Mouse (Mus musculus) heart, embryonic 15.5 days (tissue): ENCODE measurements around the gene Nub1. TPM values are rescaled to one million over a fixed set of nuclear protein-coding genes. Genes with fewer than 3 reads are reported as not detected.
"Not testable (repeated sequence)": the region's sequence is repeated elsewhere in the genome, so short reads cannot be mapped to it uniquely, and the experiment has no call there.

ENCODE experiments used
- ATAC-seq: fragments of 200-750 bp; cut with Nextera tagmentation; replicated peaks from 2 replicates; pipeline ENCODE4 v1.8.0; 2017; ENCODE audit warnings: low read depth, moderate TSS enrichment; ENCODE audit not compliant: insufficient number of reproducible peaks, insufficient read depth, low FRiP score
- H3K27ac ChIP-seq: fragments of 300-500 bp; sonication (generic); 2 replicates; pipeline ENCODE4 v1.5.1; 2015; ENCODE audit warnings: mild to moderate bottlenecking, inconsistent platforms
- H3K27me3 ChIP-seq: fragments of 300-500 bp; sonication (generic); 2 replicates; pipeline ENCODE4 v1.6.1; 2015; ENCODE audit warnings: inconsistent platforms
- H3K36me3 ChIP-seq: fragments of 300-500 bp; sonication (generic); 2 replicates; pipeline ENCODE4 v1.6.1; 2015; ENCODE audit warnings: mild to moderate bottlenecking, inconsistent platforms
- H3K4me1 ChIP-seq: fragments of 300-500 bp; sonication (generic); replicated peaks from 2 replicates; pipeline ENCODE4 v1.6.1; 2015; ENCODE audit warnings: inconsistent platforms
- H3K4me2 ChIP-seq: fragments of 300-500 bp; sonication (generic); 2 replicates; pipeline ENCODE4 v1.6.1; 2015; ENCODE audit warnings: inconsistent platforms, mild to moderate bottlenecking, moderate library complexity
- H3K4me3 ChIP-seq: fragments of 300-500 bp; sonication (generic); 2 replicates; pipeline ENCODE4 v1.5.1; 2015; ENCODE audit warnings: mild to moderate bottlenecking, inconsistent platforms
- H3K9ac ChIP-seq: fragments of 300-500 bp; sonication (generic); 2 replicates; pipeline ENCODE4 v1.6.1; 2015; ENCODE audit warnings: mild to moderate bottlenecking, inconsistent platforms
- H3K9me3 ChIP-seq: fragments of 300-500 bp; sonication (generic); replicated peaks from 2 replicates; pipeline ENCODE4 v1.6.1; 2016; ENCODE audit warnings: inconsistent platforms
- WGBS: fragments of 180-500 bp; shearing (Covaris S2); methylation state at CpG from one replicate; pipeline ENCODE4 v1.1.7; 2015; ENCODE audit warnings: mixed read lengths; 5-methylcytosine and 5-hydroxymethylcytosine counted together
- polyA plus RNA-seq: library from polyadenylated mRNA; unstranded; fragments of >200 nt; fragmentation: Nextera tagmentation; extraction: Ambion mirVana; gene quantifications from 2 replicates; pipeline ENCODE4 v1.2.1, GENCODE M21; 2015

Gene Nub1
- polyA plus RNA-seq, 1 experiment from 2014 or later = 21.6 TPM

GRCm38 (mm10) chr5:24657113-24657512 is 28.2 kb upstream of the Nub1 start:
- Histone ChIP-seq H3K9me3 (no peaks in the 10 kb centered on the region), H3K4me1 (no peaks in the 10 kb centered on the region), H3K4me3 (no peak overlapping the region), H3K36me3 (no peaks in the 10 kb centered on the region), H3K27ac (no peak overlapping the region), H3K4me2 (no peak overlapping the region), H3K27me3 (0 out of 2 replicates have a peak, but pooled peaks cover 7% of the 10 kb centered on the region), H3K9ac (no peak overlapping the region)
- ATAC-seq = no peak
- WGBS = 51% methylated on average over 2 of the region's 2 CpGs

DNA sequence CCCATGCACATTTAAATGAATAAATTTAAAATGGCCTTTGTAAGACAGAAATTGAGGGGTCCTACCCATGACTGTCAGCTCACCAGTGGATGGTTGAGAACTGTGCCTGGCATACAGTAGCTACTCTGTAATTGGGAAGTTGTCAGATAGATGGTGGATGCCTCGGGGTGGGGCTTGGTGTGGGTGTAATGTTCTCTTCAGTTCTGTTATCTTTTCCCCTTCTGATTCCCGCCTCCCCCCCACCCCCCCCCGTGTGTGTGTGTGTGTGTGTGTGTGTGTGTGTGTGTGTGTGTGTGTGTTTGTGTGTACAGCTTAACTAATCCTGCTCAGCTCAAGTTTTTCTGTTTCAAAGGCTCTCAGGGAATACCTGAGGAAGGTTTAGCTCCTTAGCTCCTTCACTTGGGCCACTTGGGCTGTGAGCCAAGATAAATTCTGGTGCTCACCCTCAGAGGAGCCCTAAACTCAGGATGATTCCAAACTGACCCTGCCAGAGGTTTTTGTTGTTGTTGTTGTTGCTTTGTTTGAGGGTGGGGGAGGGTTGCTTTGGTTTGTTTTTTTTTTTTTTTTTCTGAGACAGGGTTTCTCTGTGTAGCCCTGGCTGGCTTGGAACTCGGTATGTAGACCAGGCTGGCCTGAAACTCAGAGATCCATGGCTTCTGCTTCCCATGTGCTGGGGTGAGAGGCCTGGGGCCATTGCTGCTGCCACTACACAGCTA is 25.5 kb upstream of the Nub1 start:
- H3K27ac ChIP-seq = no peak overlapping the region
- no peak overlapping the region for H3K4me3 ChIP-seq
- no peak overlapping the region for H3K9ac ChIP-seq
- ATAC-seq = no peak
- no peaks in the 10 kb centered on the region for H3K9me3 ChIP-seq
- WGBS = 78% methylated on average over 3 of the region's 4 CpGs
- H3K4me2 ChIP-seq = no peak overlapping the region
- no peaks in the 10 kb centered on the region for H3K27me3 ChIP-seq
- H3K36me3 ChIP-seq = no peaks in the 10 kb centered on the region
- H3K4me1 ChIP-seq = no peaks in the 10 kb centered on the region

DNA sequence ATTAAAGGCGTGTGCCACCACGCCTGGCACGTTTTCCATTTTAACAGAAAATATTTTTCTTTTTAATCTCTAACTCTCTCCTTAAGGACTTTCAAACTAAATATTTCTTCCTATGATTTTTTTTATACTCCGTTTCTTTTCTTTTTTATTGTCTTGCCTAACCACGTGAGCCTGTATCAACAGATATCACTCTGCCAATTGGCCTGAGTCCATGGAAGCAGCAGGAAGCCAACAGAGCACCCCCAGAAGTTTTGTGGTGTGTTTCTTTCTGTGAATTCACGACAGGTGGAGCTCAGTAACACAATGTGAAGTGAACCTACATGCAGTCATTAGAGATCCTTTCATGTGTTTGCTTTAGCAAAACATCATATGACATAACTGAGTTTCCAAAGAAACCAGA is 23.9 kb upstream of the Nub1 start:
- 68% methylated on average over 6 of the region's 6 CpGs for WGBS
- Histone ChIP-seq H3K36me3 (no peaks in the 10 kb centered on the region), H3K4me2 (no peak overlapping the region), H3K4me1 (no peaks in the 10 kb centered on the region), H3K27ac (no peak overlapping the region), H3K27me3 (no peaks in the 10 kb centered on the region), H3K4me3 (no peak overlapping the region), H3K9me3 (no peaks in the 10 kb centered on the region), H3K9ac (no peak overlapping the region)
- ATAC-seq = no peak

GRCm38 (mm10) chr5:24674238-24674637 is 11.1 kb upstream of the Nub1 start:
- ATAC-seq = 0 out of 2 replicates have a peak, but pooled peaks have one; percentile 31
- H3K27ac ChIP-seq = no peak overlapping the region
- no peak overlapping the region for H3K9ac ChIP-seq

DNA sequence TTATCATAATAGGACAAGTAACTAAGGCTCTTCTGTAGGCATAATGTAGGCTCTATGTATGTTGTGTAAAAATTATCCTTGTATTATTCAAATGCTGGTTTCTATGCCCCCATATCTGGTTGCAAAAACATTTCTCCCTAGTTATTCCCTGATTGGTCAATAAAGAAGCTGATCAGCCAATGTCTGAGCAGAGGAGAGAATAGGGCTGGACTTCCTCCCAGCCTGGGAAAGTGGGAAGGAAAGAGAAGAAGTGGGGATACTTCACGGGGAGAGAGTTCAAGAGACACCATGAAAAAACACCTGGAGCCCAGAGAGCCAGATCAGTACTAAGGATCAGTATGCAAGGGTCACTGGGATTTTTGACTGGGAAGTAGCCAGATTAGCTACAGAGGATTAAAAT is 3.9 kb upstream of the Nub1 start:
- Histone ChIP-seq H3K9me3 (no peaks in the 10 kb centered on the region), H3K4me3 (no peak overlapping the region), H3K4me1 (peaks cover 5% of the 10 kb centered on the region), H3K27me3 (no peaks in the 10 kb centered on the region), H3K27ac (no peak overlapping the region), H3K36me3 (no peaks in the 10 kb centered on the region), H3K9ac (no peak overlapping the region), H3K4me2 (no peak overlapping the region)
- 39% methylated on average over 1 of the region's 1 CpGs for WGBS
- no peak for ATAC-seq

More at GRCm38 (mm10) chr5:24674238-24674637, 11.1 kb upstream of the Nub1 start:
- Histone ChIP-seq H3K9me3 (no peaks in the 10 kb centered on the region), H3K4me1 (no peaks in the 10 kb centered on the region), H3K4me3 (no peak overlapping the region), H3K4me2 (no peak overlapping the region), H3K36me3 (no peaks in the 10 kb centered on the region), H3K27me3 (0 out of 2 replicates have a peak, but pooled peaks cover 3% of the 10 kb centered on the region)
- 24% methylated on average over 4 of the region's 4 CpGs for WGBS

GRCm38 (mm10) chr5:24684578-24685365 is 560 bp upstream of the Nub1 start:
- Histone ChIP-seq H3K9me3 (no peaks in the 10 kb centered on the region), H3K27ac (peak overlapping the region; percentile 96), H3K4me1 (peaks cover 18% of the 10 kb centered on the region), H3K4me3 (peak overlapping the region; percentile 89), H3K36me3 (peaks cover 9% of the 10 kb centered on the region; the same call in 1 of the 2 replicates), H3K4me2 (peak overlapping the region; percentile 69), H3K27me3 (no peaks in the 10 kb centered on the region), H3K9ac (peak overlapping the region; percentile 46)
- ATAC-seq = peak; percentile 13
- WGBS = 20% methylated on average over 16 of the region's 16 CpGs

DNA sequence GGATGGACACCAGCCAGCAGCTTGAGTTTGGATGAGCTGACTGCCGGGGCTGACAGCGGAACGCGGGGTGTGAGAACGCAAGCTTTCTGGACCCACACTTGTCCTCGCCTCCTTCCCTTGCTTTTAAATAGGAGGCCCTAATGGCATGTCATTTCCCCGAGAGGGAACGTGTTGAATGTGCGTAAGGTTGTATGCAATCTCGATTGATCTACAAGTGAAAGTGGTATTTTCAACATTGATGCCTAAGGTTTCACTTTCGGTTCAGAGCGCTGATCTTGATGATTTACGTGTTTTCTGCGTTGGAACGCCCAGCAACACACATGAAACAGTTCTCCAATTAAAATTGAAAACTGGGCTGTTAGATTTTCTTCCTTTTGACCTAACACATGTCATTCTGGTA is 844 bp downstream of the Nub1 start:
- H3K9ac ChIP-seq = peak overlapping the region; percentile 79
- peaks cover 18% of the 10 kb centered on the region for H3K4me1 ChIP-seq
- peaks cover 21% of the 10 kb centered on the region for H3K36me3 ChIP-seq
- WGBS = under 1% methylated on average over 15 of the region's 15 CpGs
- peak overlapping the region; percentile 61 for H3K4me2 ChIP-seq
- no peaks in the 10 kb centered on the region for H3K27me3 ChIP-seq
- peak overlapping the region; percentile 88 for H3K27ac ChIP-seq
- no peak for ATAC-seq
- H3K9me3 ChIP-seq = no peaks in the 10 kb centered on the region
- H3K4me3 ChIP-seq = peak overlapping the region; percentile 89

GRCm38 (mm10) chr5:24686671-24687420 is 1.5 kb downstream of the Nub1 start:
- not testable (repeated sequence) for H3K27me3 ChIP-seq, ATAC-seq, H3K9me3 ChIP-seq
- WGBS = 71% methylated on average over 16 of the region's 16 CpGs
- Histone ChIP-seq H3K27ac (peak overlapping the region; percentile 88; the same call in 1 of the 2 replicates), H3K9ac (peak overlapping the region; percentile 79), H3K4me1 (peaks cover 18% of the 10 kb centered on the region), H3K36me3 (peaks cover 27% of the 10 kb centered on the region), H3K4me3 (peak overlapping the region; percentile 89), H3K4me2 (peak overlapping the region; percentile 61)

GRCm38 (mm10) chr5:24687696-24688095 is 2.4 kb downstream of the Nub1 start:
- Histone ChIP-seq H3K9me3 (no peaks in the 10 kb centered on the region), H3K9ac (no peak overlapping the region), H3K27ac (no peak overlapping the region), H3K4me3 (no peak overlapping the region), H3K4me1 (peaks cover 18% of the 10 kb centered on the region), H3K4me2 (no peak overlapping the region), H3K27me3 (no peaks in the 10 kb centered on the region), H3K36me3 (peaks cover 34% of the 10 kb centered on the region)
- no peak for ATAC-seq
- 58% methylated on average over 1 of the region's 1 CpGs for WGBS

GRCm38 (mm10) chr5:24696704-24697103 is 11.4 kb downstream of the Nub1 start:
- Histone ChIP-seq H3K4me3 (no peak overlapping the region), H3K9ac (no peak overlapping the region), H3K4me1 (no peaks in the 10 kb centered on the region), H3K36me3 (peaks cover 91% of the 10 kb centered on the region), H3K9me3 (no peaks in the 10 kb centered on the region), H3K27me3 (no peaks in the 10 kb centered on the region), H3K27ac (peak overlapping the region; percentile 11), H3K4me2 (no peak overlapping the region)
- no peak for ATAC-seq
- 66% methylated on average over 3 of the region's 3 CpGs for WGBS

DNA sequence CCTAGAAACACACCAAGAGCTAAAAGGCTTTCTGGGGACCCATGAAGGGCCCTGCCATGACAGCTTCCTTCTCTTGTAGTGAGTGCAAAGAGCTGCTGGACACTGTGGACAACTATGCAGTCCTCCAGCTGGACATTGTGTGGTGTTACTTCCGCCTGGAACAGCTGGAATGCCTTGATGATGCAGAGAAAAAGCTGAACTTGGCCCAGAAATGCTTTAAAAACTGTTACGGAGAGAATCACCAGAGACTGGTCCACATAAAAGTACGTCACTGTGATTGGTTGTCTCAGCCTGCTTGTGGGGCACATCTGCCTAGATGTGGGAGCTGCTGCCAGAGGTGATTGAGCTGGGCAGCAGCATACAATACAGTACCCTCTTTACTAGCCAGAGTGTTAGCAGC is 15.9 kb downstream of the Nub1 start:
- WGBS = 91% methylated on average over 3 of the region's 3 CpGs
- Histone ChIP-seq H3K27me3 (no peaks in the 10 kb centered on the region), H3K4me3 (no peak overlapping the region), H3K9me3 (no peaks in the 10 kb centered on the region), H3K36me3 (peaks cover 85% of the 10 kb centered on the region), H3K27ac (no peak overlapping the region), H3K4me2 (no peak overlapping the region), H3K9ac (no peak overlapping the region), H3K4me1 (no peaks in the 10 kb centered on the region)
- no peak for ATAC-seq
